Mouse (Mus musculus) right cerebral cortex, postnatal 36 days (tissue): ENCODE measurements around the gene Ddah1.
"Not testable (repeated sequence)": the region's sequence is repeated elsewhere in the genome, so short reads cannot be mapped to it uniquely, and the experiment has no call there.

Source experiments
- DNase-seq, 2 experiments: peaks; one replicate each; pipeline ENCODE4 v3.0.0; 2022; ENCODE audit warnings: low spot score in 2 of 2, mixed read lengths in 1 of 2

Ddah1 gene

GRCm38 (mm10) chr3:145906582-145906981 is 148.1 kb downstream of the Ddah1 start:
- DNase-seq: no peak

GRCm38 (mm10) chr3:145912512-145912911 is 154.0 kb downstream of the Ddah1 start:
- DNase-seq: no peak

- no peak for DNase-seq
Observed at GRCm38 (mm10) chr3:145913263-145913662, 154.8 kb downstream of the Ddah1 start.

GRCm38 (mm10) chr3:145913942-145914341 is 155.5 kb downstream of the Ddah1 start:
- DNase-seq: not testable (repeated sequence)

- no peak for DNase-seq
Observed at GRCm38 (mm10) chr3:145916374-145916773, 157.9 kb downstream of the Ddah1 start.

GRCm38 (mm10) chr3:145916826-145917225 is 158.4 kb downstream of the Ddah1 start:
- no peak for DNase-seq

GRCm38 (mm10) chr3:145922019-145922854 is 163.8 kb downstream of the Ddah1 start, which contains the start of gene Bcl10:
Gene Bcl10 (plus strand): TSS chr3:145922804.
- DNase-seq: no peak

GRCm38 (mm10) chr3:145922971-145923370 is 164.5 kb downstream of the Ddah1 start:
- DNase-seq: no peak

- DNase-seq: peak; percentile 99
Observed at GRCm38 (mm10) chr3:145923874-145924577, 165.6 kb downstream of the Ddah1 start.

GRCm38 (mm10) chr3:145924649-145925337 is 166.3 kb downstream of the Ddah1 start:
- DNase-seq: peak; percentile 33 to 51

GRCm38 (mm10) chr3:145925506-145925905 is 167.0 kb downstream of the Ddah1 start:
- no peak for DNase-seq

GRCm38 (mm10) chr3:145929525-145930400 is 171.3 kb downstream of the Ddah1 start:
- no peak for DNase-seq

GRCm38 (mm10) chr3:145933845-145934244 is 175.4 kb downstream of the Ddah1 start:
- no peak for DNase-seq

GRCm38 (mm10) chr3:145937505-145938404 is 179.3 kb downstream of the Ddah1 start, which contains the start of gene 2410004B18Rik:
Gene 2410004B18Rik (plus strand): TSS chr3:145938014.
- peak; percentile 78 to 80 for DNase-seq

GRCm38 (mm10) chr3:145938405-145939349 is 180.2 kb downstream of the Ddah1 start:
- DNase-seq: no peak

- no peak for DNase-seq
Observed at GRCm38 (mm10) chr3:145939402-145939801, 180.9 kb downstream of the Ddah1 start.

- no peak for DNase-seq
Observed at GRCm38 (mm10) chr3:145939971-145940370, 181.5 kb downstream of the Ddah1 start.

- peak in 1 of 2 experiments; percentile 27 for DNase-seq
Observed at GRCm38 (mm10) chr3:145941971-145942370, 183.5 kb downstream of the Ddah1 start.
